Mouse (Mus musculus) lung, adult 18-20 months (tissue): ENCODE measurements around the gene Patl2.
"Not testable (repeated sequence)": the region's sequence is repeated elsewhere in the genome, so short reads cannot be mapped to it uniquely, and the experiment has no call there.

Experiments used
- DNase-seq, 2 experiments: peaks; one replicate each; pipeline ENCODE4 v3.0.0; 2022; ENCODE audit warnings: mixed read lengths in 2 of 2

Gene Patl2

DNA sequence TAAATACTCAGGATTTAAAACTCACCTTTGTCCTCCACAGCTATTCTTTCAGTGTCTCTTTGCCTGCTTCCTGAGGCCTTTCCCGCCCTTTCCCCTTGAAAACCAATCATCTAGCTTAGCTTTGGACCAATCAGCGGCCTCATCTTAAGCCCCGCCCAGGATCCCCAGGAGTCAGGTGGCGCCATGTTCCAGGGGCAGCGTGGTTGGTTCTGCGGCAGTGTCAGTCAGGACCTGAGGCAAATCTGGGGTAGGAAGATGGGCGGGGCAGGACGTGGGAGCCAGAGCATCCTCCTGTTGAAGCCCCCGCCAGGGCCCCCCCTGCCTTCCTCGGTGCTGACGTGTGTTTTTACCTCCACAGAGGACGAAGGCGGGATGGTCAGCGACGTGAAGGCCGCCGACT lies at the start of gene Patl2, which contains the start of gene Terb2:
TSS of gene Patl2 (minus strand) at position 84 of the 400 bp plus-strand sequence.
TSS of gene Terb2 (plus strand) at position 167 of the 400 bp plus-strand sequence.
- DNase-seq, result no peak

DNA sequence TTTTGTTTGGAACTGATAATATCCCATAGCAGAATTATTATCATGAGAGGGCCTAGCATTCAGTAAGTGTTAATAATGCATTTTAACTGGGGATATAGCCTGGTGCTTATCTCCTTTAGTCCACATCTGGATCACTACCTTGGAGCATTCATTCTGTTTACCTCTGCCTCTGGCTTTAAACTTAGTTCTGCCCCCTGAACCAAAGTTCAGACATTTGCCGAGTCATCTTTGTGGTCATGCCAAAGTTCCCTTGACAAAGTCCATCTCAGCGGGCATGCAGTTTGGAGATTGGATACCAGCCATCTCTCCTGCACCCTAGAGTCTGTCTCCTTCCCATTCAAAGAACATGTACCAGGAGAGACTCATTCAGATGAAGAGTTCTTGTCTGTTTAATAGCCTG lies 49.4 kb upstream of the Patl2 start:
- DNase-seq, result no peak

DNA sequence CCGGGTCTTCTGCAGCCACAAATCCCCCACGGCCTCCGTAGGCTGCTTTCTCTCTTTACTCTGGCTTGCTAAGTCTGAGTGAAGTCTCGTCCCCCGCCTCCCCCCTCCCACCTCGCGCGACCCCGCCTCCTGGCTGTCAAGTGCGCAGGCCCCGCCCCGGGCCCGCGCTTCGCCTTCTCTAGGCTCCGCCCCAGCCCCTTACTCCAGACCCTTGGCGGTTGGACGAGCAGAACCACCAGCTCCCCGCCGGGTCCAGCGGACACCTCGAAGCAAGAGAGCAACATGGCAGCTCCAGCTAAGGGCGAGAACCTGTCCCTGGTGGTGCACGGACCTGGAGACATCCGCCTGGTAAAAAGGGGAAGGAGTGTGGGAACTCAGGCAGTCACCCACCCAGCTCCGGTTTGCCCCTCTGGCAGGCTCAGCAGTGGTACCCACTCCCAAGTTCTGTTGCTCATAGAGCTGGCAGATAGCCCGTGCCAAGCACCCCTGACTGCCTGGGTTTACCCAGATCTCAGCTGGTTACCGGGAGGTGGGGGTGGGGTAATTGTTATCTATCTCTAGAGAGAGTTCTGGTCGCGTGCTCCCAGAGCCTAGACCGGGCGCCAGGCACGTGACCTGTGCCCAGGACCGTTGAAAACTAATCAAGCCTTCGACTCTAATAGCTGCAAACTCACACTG lies 48.8 kb upstream of the Patl2 start, which contains the start of gene Sord:
TSS of gene Sord (plus strand) at position 139 of the 678 bp plus-strand sequence.
- DNase-seq, result peak; percentile 68 to 69

DNA sequence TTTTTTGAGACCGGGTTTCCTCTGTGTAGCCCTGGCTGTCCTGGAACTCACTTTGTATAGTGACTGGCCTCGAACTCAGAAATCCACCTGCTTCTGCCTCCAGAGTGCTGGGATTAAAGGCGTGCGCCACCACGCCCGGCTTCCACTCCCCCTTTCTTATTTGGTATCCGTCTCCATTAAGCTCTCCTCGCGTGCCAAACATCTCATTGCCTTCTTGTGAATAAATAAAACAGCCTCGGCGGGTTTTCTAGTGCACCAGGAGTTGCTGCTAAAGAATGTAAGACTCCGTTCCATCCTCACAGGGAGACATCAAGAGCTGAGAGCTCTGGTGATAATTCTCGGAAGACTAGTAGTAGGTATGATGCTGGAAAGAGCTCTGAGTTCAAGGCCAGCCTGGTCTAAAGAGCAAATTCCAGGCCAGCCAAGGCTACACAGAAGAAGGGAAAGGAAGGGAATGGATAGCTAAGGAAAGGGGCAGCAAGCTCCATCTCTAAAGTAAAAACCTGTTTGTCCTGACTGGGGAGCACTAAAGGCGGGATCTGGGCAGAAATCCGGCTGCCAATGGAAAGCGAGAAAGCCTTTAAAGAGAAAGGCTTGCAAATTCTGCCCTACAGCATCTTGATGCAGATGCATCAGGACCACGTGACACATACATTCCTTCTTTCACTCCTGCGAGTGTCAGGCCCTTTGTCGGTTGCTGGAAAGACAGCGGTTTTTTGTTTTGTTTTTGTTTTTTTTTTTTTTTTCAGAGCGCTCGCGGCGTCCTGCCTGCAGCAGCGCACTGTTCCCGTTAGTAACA lies 48.0 kb upstream of the Patl2 start:
- DNase-seq, result peak; percentile 23 to 46

DNA sequence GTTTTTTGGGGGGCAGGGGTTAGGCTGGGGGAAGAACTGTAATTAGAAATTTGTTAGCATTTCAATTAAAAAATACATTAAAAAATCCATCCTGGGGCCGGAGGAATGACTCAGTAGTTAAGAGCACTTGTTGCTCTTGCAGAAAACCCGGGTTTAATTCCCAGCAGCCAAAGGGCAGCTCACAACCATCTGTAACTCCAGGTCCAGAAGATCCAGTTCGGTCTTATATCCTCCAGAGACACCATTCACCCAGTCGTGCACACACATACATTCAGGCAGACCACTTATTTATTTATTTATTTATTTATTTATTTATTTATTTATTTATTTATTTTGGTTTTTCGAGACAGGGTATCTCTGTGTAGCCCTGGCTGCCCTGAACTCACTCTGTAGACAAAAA lies 47.4 kb upstream of the Patl2 start:
- no peak for DNase-seq

DNA sequence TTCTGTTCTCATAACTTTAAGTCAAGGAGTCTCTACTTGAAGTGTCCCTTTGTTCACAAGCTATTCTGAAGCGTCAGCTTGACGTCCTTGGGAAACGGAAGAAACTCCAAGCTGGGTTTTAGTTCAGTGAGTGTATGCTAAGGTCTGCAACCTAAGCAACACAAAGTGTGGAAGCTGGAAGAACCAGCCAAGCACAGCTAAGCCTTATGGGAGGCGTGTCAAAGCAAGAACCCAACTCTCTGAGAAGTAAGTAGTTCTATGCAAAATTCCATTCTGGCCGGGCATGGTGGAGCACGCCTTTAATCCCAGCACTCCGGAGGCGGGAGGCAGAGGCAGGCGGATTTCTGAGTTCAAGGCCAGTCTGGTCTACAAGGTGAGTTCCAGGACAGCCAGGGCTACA lies 45.6 kb upstream of the Patl2 start:
- DNase-seq, result peak in 1 of 2 experiments; percentile 8

DNA sequence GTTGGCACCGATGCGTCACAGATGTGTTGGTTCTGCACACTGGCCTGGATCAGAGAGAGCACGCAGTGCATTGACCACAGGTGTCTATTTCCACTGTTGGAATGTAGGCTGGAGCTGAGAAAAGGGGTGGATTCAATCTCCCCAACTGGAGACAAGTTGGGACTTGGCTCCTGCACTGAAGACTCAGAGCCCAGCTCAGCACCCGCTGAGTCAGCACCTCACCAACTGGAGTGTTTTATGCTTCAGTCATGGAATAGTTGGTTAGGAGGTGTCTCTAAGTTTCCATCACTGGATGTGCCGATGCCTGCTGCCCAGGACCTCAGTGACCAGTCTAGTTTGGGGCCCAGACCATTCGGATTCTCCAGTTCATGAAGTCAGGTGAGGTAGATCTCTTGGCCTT lies 44.4 kb upstream of the Patl2 start:
- no peak for DNase-seq

DNA sequence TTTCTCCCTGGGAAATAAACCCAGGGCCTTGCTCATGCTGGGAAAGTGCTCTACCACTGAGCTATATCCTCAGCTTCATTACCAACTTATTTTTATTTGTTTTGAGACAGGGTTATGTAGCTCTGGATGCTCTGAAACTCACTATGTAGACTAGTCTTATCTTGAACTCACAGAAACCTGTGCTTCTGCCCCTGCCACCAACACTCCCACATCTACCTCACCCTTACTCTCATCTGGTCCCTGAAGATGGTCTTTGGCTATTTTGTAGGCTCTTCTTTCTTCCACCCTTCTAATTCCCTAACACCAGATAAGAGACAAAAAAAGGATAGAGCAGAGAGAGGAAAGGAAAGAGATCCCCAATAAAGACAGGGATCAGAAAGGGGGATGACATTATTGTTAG lies 37.7 kb upstream of the Patl2 start:
- DNase-seq, result no peak

DNA sequence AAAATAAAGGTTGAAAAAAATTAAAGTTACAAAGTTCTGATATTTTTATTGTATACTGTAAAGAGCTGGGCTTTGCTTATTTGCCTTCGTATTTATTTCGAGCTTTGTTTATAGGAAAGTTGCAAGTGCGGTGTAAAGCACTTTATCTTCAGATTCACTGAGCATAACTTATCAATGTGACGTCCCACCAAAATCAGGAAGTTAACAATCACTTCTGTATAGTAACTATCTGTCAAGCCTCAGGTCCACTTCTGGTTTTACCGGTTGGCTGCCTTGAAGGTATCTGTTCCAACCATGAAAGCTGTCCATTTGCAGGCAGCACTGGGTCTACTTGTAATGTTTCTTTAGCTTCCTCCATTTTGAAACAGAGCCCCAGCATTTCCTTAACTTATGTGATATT lies 36.3 kb upstream of the Patl2 start:
- no peak for DNase-seq

DNA sequence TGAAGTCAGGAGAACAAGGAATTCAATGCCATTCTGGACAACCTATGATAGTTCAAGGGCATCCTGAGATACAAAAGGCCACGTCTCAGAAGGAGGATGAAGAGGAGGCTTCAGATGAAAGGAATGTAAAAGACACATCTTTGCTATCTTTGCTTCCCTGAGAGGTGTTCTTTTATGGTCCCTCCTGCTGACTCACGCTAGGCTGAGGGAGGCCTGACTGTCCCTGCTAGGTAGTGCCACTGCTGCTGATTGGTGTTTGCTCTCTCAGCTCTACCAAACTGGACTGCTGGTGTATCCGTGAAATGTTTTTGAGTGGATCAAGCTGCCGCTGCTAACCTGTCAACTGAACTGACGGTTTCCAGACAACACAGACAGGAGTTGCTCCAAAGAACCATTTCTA lies 35.8 kb upstream of the Patl2 start:
- no peak for DNase-seq

DNA sequence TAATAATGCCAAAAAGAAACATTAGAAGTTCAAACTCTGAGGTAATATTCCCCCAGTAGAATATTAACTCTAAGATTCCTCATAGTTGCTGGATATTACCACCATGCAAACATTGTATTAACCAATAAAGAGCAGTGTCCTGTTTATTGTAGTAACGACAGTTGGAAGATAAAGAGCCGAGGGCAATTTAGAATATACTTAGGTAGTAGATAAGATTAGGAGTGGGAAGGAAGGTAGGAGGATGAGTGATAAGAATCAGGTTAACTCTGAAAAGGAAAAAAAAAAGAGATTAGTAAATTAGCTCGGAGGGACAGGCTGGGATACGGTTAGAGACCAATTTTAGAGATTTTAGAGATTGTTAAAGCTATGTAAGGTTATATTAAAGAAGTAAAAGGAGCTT lies 35.4 kb upstream of the Patl2 start:
- DNase-seq, result no peak

DNA sequence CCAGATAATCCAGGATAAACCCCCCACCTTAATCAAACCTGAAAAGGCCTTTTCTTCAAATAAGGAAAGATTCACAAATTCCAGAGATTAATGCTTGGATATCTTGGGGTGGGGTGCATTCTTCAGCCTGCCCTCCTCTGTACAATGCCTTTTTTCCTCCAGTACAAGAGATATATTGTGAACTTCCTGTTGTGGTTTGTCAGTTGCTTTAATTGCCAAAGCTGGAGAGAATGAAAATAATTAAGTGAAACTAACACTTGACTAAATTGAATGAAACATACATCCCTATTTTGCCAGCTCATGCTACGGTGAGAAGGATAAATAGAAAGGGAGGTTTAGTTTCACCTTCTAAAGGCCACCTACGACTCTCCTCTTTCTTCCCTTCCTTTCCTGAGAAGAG lies 32.2 kb upstream of the Patl2 start:
- no peak for DNase-seq

DNA sequence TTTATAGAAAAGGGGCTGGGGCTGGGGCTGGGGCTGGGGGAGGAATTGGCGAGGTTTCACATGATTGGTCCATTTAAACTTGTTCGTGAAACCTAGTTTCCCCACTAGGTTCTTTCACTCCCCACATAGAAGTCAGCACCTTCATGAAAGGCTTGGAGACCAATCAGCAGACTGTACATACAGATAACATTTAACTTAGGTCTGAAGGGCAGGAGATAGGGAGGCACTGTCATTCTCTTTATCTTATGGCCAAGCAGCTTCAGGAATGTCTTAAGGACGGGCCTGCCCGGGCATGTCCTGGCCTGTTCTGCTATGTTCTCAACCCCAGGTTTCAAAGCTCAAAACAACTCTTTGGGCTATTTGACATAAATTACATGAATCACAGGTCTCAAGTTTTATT lies 31.1 kb upstream of the Patl2 start:
- DNase-seq, result not testable (repeated sequence)

DNA sequence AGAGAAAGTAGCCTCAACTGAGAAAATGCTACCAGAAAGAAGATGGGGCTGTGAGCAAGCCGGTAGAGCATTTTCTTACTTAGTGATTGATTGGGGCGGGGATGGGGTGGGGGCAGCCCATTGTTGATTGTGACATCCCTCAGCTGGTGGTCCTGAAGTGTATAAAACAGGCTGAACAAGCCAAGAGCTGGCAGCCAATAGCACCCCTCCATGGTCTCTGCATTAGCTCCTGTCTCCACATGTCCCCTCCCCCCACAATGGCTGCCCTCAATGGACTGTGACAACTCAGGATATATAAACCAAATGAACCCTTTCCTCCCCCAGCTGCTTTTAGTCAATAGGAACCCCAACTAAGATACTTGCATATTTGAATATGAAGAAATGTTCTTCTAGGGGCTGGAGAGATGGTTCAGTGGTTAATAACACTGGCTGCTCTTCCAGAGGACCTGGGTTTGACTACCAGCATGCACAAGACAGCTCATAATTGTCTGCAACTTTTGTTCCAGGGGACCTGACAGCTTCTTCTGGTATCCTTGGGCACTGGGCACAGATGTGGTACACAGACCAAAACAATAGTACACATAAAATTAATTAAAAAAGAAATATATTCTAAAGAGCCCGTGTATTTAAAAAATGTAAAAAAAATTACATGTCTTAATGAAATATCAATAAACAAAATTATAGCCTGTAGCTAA lies 24.7 kb upstream of the Patl2 start:
- DNase-seq, result no peak

DNA sequence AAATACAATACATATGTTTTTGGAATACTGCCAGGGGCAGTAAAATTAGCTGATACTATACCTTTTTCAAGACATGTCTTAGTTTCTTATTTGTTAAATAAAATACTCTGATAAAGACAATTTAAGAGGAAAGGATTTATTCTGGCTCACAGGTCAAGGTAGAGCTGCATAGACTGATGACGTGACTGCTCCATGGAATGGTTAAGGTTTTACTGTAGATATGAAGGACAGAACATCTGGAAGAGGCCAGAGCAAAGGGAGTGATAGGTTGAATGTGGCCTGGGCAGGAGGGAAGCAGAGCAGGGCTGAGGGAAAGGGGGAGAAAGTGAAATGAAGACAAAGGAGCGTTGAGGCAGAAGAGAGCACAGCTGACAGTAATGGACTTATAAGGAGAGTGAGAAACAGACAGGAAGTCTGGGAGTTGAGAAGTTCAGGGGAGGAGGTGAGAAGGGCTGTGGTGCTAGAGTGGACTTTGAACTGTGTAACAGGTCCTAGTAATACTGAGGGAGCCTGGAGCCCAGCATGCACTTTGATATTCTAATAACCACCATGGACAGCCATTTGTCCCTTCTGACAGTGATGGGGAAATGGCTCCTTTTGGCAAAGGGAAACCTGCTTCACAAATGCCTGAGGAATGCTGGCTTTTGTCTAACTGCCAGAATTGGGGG lies 20.6 kb upstream of the Patl2 start:
- DNase-seq, result no peak

DNA sequence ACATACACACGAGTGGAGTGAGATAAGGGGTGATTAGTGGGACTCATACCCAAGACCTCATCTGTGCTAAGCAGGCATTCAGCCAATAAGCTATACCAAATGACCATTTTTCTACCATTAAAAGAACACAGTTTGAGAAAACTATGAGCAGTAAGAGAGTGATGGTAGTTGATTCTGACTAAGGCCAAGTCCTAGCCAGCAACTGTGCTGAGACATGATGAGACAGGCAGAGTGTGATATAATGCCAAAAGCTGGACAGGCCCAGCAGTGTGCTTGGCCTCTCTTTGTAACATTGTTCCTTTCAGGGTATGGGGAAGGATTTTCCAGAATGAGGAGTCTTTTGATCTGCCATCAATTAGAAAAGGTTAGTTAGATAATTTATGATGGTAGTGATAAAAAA lies 15.5 kb upstream of the Patl2 start:
- no peak for DNase-seq

DNA sequence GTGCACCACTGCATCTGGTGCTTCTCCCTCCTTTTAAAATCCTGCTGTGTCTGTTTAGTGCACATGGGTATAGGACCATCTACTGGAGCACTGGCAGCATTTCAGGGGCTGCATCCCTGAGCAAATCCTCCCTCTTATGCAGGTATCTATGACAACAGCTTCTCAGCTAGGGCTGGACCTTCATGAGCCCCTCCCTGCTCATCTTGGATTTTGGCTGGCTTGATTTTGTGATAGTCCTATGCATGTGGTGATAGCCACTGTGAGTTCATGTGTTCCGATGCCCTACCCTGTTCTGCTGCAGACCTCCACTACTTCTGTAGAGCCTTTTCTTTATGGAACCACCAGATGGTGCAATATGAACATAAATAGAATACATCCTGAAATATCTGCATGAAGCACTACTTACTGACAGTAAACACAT lies 8.5 kb upstream of the Patl2 start:
- no peak for DNase-seq

DNA sequence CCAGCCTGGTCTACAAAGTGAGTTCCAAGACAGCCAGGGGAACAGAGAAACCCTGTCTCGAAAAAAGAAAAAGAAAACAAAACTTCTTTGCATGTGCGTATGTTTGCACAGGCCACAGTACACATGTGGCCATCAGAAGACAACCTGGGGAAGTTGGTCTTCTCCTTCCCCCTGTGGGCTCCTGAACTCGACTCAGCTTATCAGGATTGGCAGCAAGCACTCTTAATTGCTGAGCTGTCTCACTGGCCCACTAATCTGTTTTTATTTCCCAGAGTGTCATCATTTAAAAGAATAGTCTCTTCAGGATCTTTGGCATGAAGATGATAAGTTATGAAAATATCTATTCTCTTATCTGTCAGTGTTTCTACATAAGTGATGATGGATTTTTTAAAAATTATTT lies 5.9 kb upstream of the Patl2 start:
- no peak for DNase-seq

DNA sequence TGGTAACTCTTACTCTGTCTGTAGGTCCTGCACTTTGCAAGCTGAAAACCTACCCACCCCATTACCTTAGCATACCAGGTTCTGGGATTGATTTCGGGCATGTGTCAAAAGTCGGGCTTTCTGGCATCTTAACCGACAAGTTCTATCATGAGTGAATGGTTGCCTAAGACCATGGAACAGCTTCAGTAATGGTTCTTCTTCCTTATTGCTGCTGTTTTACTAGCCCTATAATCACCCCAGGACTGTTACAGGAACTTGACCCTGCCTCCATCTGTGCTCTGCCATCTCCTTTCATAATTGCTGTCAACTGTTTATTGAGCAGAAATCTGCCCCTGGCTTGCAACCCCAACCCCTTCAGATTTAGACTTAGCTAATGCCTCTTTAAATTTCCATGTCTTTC lies 762 bp upstream of the Patl2 start:
- DNase-seq, result no peak

DNA sequence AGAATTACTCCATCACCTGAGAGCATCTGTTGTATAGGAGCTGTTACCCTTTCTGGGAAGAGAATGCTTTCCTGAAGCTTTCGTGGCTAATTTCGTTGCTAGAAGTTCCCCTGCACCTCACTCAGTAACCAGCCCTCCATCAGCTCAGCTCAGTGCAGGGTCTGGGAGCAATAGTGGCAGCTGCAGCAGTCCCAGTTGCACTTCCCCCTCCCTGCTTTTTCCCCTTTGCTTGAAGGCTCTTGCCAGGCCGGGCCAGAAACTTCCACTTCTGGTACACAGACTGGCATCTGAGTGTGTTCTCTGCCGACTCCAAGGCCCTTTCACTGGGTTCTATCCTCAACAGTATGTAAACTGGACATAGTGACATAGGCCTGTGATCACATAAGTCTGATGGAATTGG lies 903 bp downstream of the Patl2 start:
- DNase-seq, result no peak

DNA sequence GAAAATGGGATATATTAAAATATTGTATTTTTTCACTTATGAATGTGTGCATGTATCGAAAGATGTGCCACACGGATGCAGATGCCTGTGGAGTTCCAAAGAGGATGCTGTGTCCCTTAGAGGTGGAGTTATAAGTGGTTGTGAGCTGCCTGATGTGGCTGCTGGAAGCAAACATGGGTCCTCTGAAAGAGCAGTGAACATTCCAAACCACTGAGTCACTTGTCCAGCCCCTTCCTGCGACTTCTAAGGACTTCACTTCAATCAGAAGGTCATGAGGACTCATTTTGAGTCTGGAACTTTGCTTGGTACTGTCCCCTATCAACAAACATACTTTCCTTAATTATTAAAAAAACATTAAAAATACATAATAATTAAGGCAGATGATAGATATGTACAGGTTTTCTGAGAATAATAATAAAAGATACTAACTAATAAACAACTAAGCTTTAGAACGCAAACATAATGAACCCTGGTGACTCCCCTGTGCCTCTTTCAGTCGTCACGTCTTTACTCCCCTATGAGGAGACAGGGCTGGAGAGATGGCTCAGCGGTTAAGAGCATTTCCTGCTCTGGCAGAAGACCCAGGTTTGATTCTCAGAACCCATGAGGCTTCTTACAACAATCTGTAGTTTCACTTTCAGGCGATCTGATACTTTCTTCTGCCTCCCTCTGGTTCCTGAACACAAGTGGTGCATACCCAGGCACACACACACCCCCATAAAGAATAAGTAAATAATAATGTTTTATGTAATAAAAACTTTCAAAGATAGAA lies 5.8 kb downstream of the Patl2 start:
- DNase-seq, result no peak

DNA sequence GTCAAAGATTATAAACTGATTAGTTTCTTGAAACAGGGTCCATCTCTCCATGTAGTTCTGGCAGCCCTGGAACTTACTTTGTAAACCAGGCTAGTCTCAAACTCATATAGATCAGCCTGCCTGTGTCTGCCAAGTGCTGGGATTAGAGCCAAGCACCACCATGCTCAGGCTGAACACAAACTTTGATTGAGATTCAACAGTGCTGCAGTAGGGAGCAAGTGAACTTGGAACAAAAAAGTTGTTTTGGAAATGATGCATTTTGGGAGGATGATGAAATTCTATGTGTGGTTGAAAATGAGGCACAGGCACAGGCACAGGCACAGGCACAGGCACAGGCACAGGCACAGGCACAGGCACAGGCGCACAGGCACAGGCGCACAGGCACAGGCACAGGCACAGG lies 13.8 kb downstream of the Patl2 start:
- no peak for DNase-seq
